Mouse (Mus musculus): Measurements from ENCODE around the gene Myh9.
"Not testable (repeated sequence)": the region's sequence is repeated elsewhere in the genome, so short reads cannot be mapped to it uniquely, and the experiment has no call there.

The Myh9 gene

GRCm38 (mm10) chr15:77718240-77718639, 123.7 kb downstream of the Myh9 start:
- not testable (repeated sequence) for DNase-seq (ENCODE audit: low read depth, low spot score)
